Mouse (Mus musculus): ENCODE measurements around the gene Srgap3. TPM values are rescaled to one million over a fixed set of nuclear protein-coding genes. Genes with fewer than 3 reads are reported as not detected.
A peak's percentile ranks its signal among the peaks of the same experiment; 100 is the strongest.
"Not testable (repeated sequence)": the region's sequence is repeated elsewhere in the genome, so short reads cannot be mapped to it uniquely, and the experiment has no call there.

Gene Srgap3
- total and polyA plus RNA-seq, 2 experiments from 2014 or later: 21.2 to 56.7 TPM

- H3K4me2 ChIP-seq (ENCODE audit: low read depth): no peak overlapping the region
- WGBS: 87% methylated on average over 4 of the region's 4 CpGs
- DNase-seq (no peak), ATAC-seq (no peak)
- no peak overlapping the region for H3K27ac ChIP-seq (ENCODE audit: low read depth, low read length)
- H3K4me1 ChIP-seq (ENCODE audit: insufficient read depth): 0 out of 2 replicates have a peak, but pooled peaks cover 5% of the 10 kb centered on the region
- no peak overlapping the region for H3K9ac ChIP-seq
- no peak for TF ChIP-seq CTCF (IDR thresholded peaks at IDR 0.05; ENCODE audit: low read depth)
- no peaks in the 10 kb centered on the region for H3K27me3 ChIP-seq (ENCODE audit: insufficient read depth, low read length)
- H3K9me3 ChIP-seq (ENCODE audit: low read length): no peaks in the 10 kb centered on the region
- H3K4me3 ChIP-seq (ENCODE audit: low read depth, low read length): no peak overlapping the region
- H3K36me3 ChIP-seq (ENCODE audit: insufficient read depth): peaks cover 81% of the 10 kb centered on the region
Observed at GRCm38 (mm10) chr6:112725468-112725867, 221.6 kb downstream of the Srgap3 start.

GRCm38 (mm10) chr6:112720409-112721080 is 226.5 kb downstream of the Srgap3 start:
- ATAC-seq (no peak), DNase-seq (no peak)
- no peak overlapping the region for H3K9ac ChIP-seq
- H3K36me3 ChIP-seq (ENCODE audit: insufficient read depth): peaks cover 40% of the 10 kb centered on the region
- H3K4me3 ChIP-seq (ENCODE audit: low read depth, low read length): no peak overlapping the region
- no peaks in the 10 kb centered on the region for H3K27me3 ChIP-seq (ENCODE audit: insufficient read depth, low read length)
- no peak overlapping the region for H3K27ac ChIP-seq (ENCODE audit: low read depth, low read length)
- no peaks in the 10 kb centered on the region for H3K4me1 ChIP-seq (ENCODE audit: insufficient read depth)
- no peak overlapping the region for H3K4me2 ChIP-seq (ENCODE audit: low read depth)
- TF ChIP-seq CTCF (IDR thresholded peaks at IDR 0.05; ENCODE audit: low read depth): no peak
- no peaks in the 10 kb centered on the region for H3K9me3 ChIP-seq (ENCODE audit: low read length)
- WGBS: 91% methylated on average over 5 of the region's 5 CpGs

GRCm38 (mm10) chr6:112719983-112720382 is 227.1 kb downstream of the Srgap3 start:
- no peak for DNase-seq
- 97% methylated on average over 1 of the region's 1 CpGs for WGBS
- no peak overlapping the region for H3K4me3 ChIP-seq (ENCODE audit: low read depth, low read length)
- H3K9me3 ChIP-seq (ENCODE audit: low read length): no peaks in the 10 kb centered on the region
- TF ChIP-seq CTCF (IDR thresholded peaks at IDR 0.05; ENCODE audit: low read depth): no peak
- no peak overlapping the region for H3K4me2 ChIP-seq (ENCODE audit: low read depth)
- H3K27ac ChIP-seq (ENCODE audit: low read depth, low read length): no peak overlapping the region
- H3K36me3 ChIP-seq (ENCODE audit: insufficient read depth): peaks cover 34% of the 10 kb centered on the region
- H3K4me1 ChIP-seq (ENCODE audit: insufficient read depth): no peaks in the 10 kb centered on the region
- no peak overlapping the region for H3K9ac ChIP-seq
- no peaks in the 10 kb centered on the region for H3K27me3 ChIP-seq (ENCODE audit: insufficient read depth, low read length)
- no peak for ATAC-seq

GRCm38 (mm10) chr6:112717168-112717567 is 229.9 kb downstream of the Srgap3 start:
- peak; percentile 80 for ATAC-seq
- H3K27me3 ChIP-seq (ENCODE audit: insufficient read depth, low read length): no peaks in the 10 kb centered on the region
- DNase-seq: peak; percentile 66
- no peak overlapping the region for H3K9ac ChIP-seq
- no peak overlapping the region for H3K27ac ChIP-seq (ENCODE audit: low read depth, low read length)
- TF ChIP-seq CTCF (IDR thresholded peaks at IDR 0.05; ENCODE audit: low read depth): peak; percentile 78
- H3K36me3 ChIP-seq (ENCODE audit: insufficient read depth): peaks cover 10% of the 10 kb centered on the region
- no peak overlapping the region for H3K4me3 ChIP-seq (ENCODE audit: low read depth, low read length)
- no peak overlapping the region for H3K4me2 ChIP-seq (ENCODE audit: low read depth)
- WGBS: 53% methylated on average over 5 of the region's 5 CpGs
- H3K9me3 ChIP-seq (ENCODE audit: low read length): no peaks in the 10 kb centered on the region
- H3K4me1 ChIP-seq (ENCODE audit: insufficient read depth): no peaks in the 10 kb centered on the region

GRCm38 (mm10) chr6:112713951-112714350 is 233.1 kb downstream of the Srgap3 start:
- WGBS: 81% methylated on average over 3 of the region's 3 CpGs
- Histone ChIP-seq H3K4me3 (ENCODE audit: low read depth, low read length) (no peak overlapping the region), H3K4me2 (ENCODE audit: low read depth) (no peak overlapping the region), H3K27ac (ENCODE audit: low read depth, low read length) (no peak overlapping the region), H3K36me3 (ENCODE audit: insufficient read depth) (no peaks in the 10 kb centered on the region; the same call in 1 of the 2 replicates), H3K9ac (no peak overlapping the region), H3K9me3 (ENCODE audit: low read length) (no peaks in the 10 kb centered on the region), H3K4me1 (ENCODE audit: insufficient read depth) (no peaks in the 10 kb centered on the region), H3K27me3 (ENCODE audit: insufficient read depth, low read length) (no peaks in the 10 kb centered on the region)
- ATAC-seq: no peak
- no peak for DNase-seq
- TF ChIP-seq CTCF (IDR thresholded peaks at IDR 0.05; ENCODE audit: low read depth): no peak

GRCm38 (mm10) chr6:112702296-112702695 is 244.8 kb downstream of the Srgap3 start:
- ATAC-seq; H3K27me3 ChIP-seq (ENCODE audit: insufficient read depth, low read length); H3K4me2 ChIP-seq (ENCODE audit: low read depth); H3K36me3 ChIP-seq (ENCODE audit: insufficient read depth); DNase-seq; H3K4me1 ChIP-seq (ENCODE audit: insufficient read depth); H3K9ac ChIP-seq; H3K27ac ChIP-seq (ENCODE audit: low read depth, low read length); H3K4me3 ChIP-seq (ENCODE audit: low read depth, low read length); H3K9me3 ChIP-seq (ENCODE audit: low read length): not testable (repeated sequence)
- WGBS: 90% methylated on average over 4 of the region's 4 CpGs

GRCm38 (mm10) chr6:112700392-112700791 is 246.7 kb downstream of the Srgap3 start:
- Histone ChIP-seq H3K27ac (ENCODE audit: low read depth, low read length) (no peak overlapping the region), H3K4me1 (ENCODE audit: insufficient read depth) (no peaks in the 10 kb centered on the region), H3K9ac (no peak overlapping the region), H3K27me3 (ENCODE audit: insufficient read depth, low read length) (no peaks in the 10 kb centered on the region), H3K4me3 (ENCODE audit: low read depth, low read length) (no peak overlapping the region), H3K4me2 (ENCODE audit: low read depth) (no peak overlapping the region), H3K36me3 (ENCODE audit: insufficient read depth) (no peaks in the 10 kb centered on the region), H3K9me3 (ENCODE audit: low read length) (no peaks in the 10 kb centered on the region)
- no peak for ATAC-seq
- DNase-seq: peak; percentile 73
- WGBS: 0% methylated on average over 1 of the region's 1 CpGs
- TF ChIP-seq CTCF (IDR thresholded peaks at IDR 0.05; ENCODE audit: low read depth): peak; percentile 90
